Mouse (Mus musculus): Measurements from ENCODE around the gene Slc8a2. TPM values are rescaled to one million over a fixed set of nuclear protein-coding genes. Genes with fewer than 3 reads are reported as not detected.

The Slc8a2 gene
- polyA plus RNA-seq, 1 experiment: not detected

DNA sequence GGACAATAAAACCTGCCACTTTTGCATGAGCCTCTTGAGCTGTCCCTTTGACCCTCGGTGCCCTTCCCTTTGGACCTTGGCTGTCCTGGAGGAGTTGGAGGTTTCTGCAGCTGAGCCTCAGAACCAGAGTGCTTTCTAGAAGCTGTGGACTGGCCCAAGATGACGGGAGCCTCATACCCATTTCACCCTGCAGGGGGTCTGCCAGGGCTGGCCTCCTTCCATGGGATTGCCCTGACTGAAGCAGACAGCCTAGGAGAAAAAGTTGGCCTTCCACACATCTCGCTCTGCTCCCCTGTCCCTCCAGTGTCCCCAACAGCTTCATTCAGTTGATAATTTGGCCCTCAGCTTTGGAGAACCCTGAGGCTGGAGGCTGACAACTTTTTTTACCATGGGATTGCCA is 12.5 kb upstream of the Slc8a2 start:
- TF ChIP-seq GATA1 (IDR thresholded peaks at IDR 0.05; ENCODE audit: low read length) (no peak), TAL1 (IDR thresholded peaks at IDR 0.05; ENCODE audit: low read length) (no peak)
- Histone ChIP-seq H3K9me3 (ENCODE audit: control insufficient read depth, low read length) (no peaks in the 10 kb centered on the region), H3K4me3 (replicated peaks) (no peak overlapping the region), H3K27me3 (ENCODE audit: control insufficient read depth) (no peaks in the 10 kb centered on the region), H3K36me3 (ENCODE audit: control insufficient read depth) (peaks cover 66% of the 10 kb centered on the region), H3K4me1 (ENCODE audit: control insufficient read depth) (peaks cover 23% of the 10 kb centered on the region)

DNA sequence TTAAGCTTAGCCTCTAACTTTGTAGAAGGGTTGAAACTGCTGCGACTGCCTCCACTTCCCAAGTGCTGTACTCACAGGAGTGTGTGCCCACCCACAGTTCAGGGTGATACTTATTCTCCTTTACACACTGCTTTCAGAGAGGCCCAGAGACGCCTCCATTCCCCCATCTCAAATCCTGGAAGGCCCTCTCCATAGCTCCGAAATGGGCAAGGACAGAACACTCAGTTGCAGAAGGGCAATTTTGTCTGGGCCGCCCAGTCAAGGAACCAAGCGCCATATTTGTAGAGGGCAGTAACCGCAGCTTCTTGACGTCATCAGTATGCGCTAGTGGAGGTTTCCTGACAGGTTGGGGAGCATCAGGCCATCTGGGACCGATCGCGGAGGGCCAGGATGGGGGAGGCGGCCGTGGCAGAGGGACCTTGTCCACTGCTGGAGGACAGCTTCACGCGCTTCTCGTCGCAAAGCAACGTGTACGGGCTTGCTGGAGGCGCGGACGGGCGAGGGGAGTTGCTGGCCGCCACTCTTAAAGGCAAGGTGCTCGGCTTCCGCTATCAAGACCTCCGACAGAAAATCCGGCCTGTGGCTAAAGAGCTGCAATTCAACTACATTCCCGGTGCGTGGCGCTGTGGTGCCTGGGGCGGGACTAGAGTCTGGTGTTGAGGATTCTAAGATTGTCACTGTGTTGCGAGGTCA is 9.9 kb upstream of the Slc8a2 start, which contains the start of gene Kptn:
Gene Kptn (plus strand): TSS at position 327 of the 693 bp plus-strand sequence.
- H3K36me3 ChIP-seq (ENCODE audit: control insufficient read depth): peaks cover 40% of the 10 kb centered on the region
- no peaks in the 10 kb centered on the region for H3K27me3 ChIP-seq (ENCODE audit: control insufficient read depth)
- peaks cover 23% of the 10 kb centered on the region for H3K4me1 ChIP-seq (ENCODE audit: control insufficient read depth)
- TF ChIP-seq TAL1 (IDR thresholded peaks at IDR 0.05; ENCODE audit: low read length) (no peak), GATA1 (IDR thresholded peaks at IDR 0.05; ENCODE audit: low read length) (no peak)
- no peaks in the 10 kb centered on the region for H3K9me3 ChIP-seq (ENCODE audit: control insufficient read depth, low read length)
- H3K4me3 ChIP-seq (replicated peaks): peak within 1 kb of the TSS; percentile 78

DNA sequence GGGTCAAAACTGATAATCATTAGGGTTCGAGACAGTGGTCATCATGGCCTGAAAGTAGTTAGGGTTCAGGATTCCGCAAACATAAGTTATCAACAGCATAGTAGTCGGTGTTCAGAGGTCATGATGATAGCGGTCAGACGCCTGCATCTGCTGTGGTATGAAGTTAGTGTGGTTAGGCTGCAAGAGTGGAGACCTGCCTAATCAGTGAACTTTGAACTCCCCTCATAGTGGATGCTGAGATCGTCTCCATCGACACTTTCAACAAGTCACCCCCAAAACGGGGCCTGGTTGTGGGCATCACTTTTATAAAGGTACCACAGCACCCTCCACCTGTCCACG is 9.4 kb upstream of the Slc8a2 start:
- no peaks in the 10 kb centered on the region for H3K27me3 ChIP-seq (ENCODE audit: control insufficient read depth)
- peaks cover 23% of the 10 kb centered on the region for H3K4me1 ChIP-seq (ENCODE audit: control insufficient read depth)
- no peak for TF ChIP-seq GATA1 (IDR thresholded peaks at IDR 0.05; ENCODE audit: low read length)
- peak overlapping the region; percentile 78 for H3K4me3 ChIP-seq (replicated peaks)
- no peaks in the 10 kb centered on the region for H3K9me3 ChIP-seq (ENCODE audit: control insufficient read depth, low read length)
- peaks cover 37% of the 10 kb centered on the region for H3K36me3 ChIP-seq (ENCODE audit: control insufficient read depth)

DNA sequence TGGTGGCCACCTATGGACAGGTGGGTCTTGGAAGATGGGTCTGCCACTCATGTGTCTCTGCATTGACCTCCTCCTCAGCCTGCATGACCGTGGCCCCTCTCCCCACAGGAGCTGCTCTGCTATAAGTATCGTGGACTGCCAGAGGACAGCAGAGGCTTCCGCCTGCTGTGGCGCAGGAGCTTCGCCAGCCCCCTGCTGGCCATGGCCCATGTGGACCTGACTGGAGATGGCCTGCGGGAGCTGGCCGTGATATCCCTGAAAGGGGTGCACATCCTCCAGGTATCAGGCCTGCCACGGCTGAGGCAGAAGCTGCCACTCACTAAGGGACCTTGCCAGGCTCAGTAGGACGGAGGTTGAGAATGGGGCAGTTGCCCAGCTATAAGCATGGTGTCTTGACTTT is 3.8 kb upstream of the Slc8a2 start:
- peaks cover 5% of the 10 kb centered on the region for H3K4me1 ChIP-seq (ENCODE audit: control insufficient read depth)
- TF ChIP-seq GATA1 (IDR thresholded peaks at IDR 0.05; ENCODE audit: low read length) (no peak), TAL1 (IDR thresholded peaks at IDR 0.05; ENCODE audit: low read length) (no peak)
- H3K27me3 ChIP-seq (ENCODE audit: control insufficient read depth): peaks cover 15% of the 10 kb centered on the region

DNA sequence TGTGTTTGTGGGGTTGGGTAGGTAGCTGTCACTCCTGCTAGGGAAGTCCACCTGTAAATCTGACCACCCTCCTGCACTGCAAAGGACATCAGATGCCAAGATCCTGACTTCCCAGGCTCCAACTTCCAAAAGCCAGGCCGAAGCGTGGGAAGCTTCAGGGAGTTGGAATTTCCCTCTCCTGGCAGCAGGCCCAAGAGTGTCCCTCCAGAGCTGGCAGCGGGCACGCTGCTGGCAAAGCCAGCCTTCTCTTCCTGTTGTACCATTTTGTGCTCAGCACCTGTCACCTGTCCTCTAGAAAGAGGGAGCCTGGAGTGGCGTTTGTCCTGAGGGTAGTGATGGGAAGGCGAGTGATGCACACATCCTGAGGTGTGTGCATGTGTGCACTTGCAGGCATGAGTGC is 1.3 kb upstream of the Slc8a2 start:
- H3K36me3 ChIP-seq (ENCODE audit: control insufficient read depth): peaks cover 5% of the 10 kb centered on the region
- peaks cover 5% of the 10 kb centered on the region for H3K4me1 ChIP-seq (ENCODE audit: control insufficient read depth)
- peaks cover 39% of the 10 kb centered on the region for H3K27me3 ChIP-seq (ENCODE audit: control insufficient read depth)
- no peak for TF ChIP-seq GATA1 (IDR thresholded peaks at IDR 0.05; ENCODE audit: low read length)
- no peak for TF ChIP-seq TAL1 (IDR thresholded peaks at IDR 0.05; ENCODE audit: low read length)
- H3K4me3 ChIP-seq (replicated peaks): no peak overlapping the region
- H3K9me3 ChIP-seq (ENCODE audit: control insufficient read depth, low read length): no peaks in the 10 kb centered on the region

More for the DNA sequence above, 3.8 kb upstream of the Slc8a2 start:
- peaks cover 5% of the 10 kb centered on the region for H3K36me3 ChIP-seq (ENCODE audit: control insufficient read depth)
- no peaks in the 10 kb centered on the region for H3K9me3 ChIP-seq (ENCODE audit: control insufficient read depth, low read length)
- no peak overlapping the region for H3K4me3 ChIP-seq (replicated peaks)

DNA sequence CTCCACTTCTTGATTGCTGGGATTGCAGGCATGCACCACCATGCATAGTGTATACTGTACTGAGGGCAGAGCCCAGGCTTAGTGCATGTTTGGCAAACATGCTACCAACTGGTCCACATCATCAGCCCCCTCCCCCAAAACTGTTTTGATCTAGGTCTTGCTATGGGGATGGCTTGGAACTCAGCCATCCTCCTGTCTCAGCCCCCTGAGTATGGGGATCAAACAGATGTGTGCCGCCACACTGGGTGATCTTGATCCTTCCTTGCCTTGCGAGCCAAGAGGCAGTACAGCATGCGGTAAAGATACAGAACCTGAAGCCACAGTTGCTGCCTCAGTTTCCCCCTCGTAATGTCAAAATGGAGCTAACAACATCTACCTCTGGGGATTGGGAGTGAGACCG is 727 bp upstream of the Slc8a2 start:
- peaks cover 5% of the 10 kb centered on the region for H3K36me3 ChIP-seq (ENCODE audit: control insufficient read depth)
- H3K4me3 ChIP-seq (replicated peaks): no peak overlapping the region
- H3K9me3 ChIP-seq (ENCODE audit: control insufficient read depth, low read length): no peaks in the 10 kb centered on the region
- peaks cover 5% of the 10 kb centered on the region for H3K4me1 ChIP-seq (ENCODE audit: control insufficient read depth)
- no peak for TF ChIP-seq GATA1 (IDR thresholded peaks at IDR 0.05; ENCODE audit: low read length)
- TF ChIP-seq TAL1 (IDR thresholded peaks at IDR 0.05; ENCODE audit: low read length): no peak
- peaks cover 41% of the 10 kb centered on the region for H3K27me3 ChIP-seq (ENCODE audit: control insufficient read depth)

DNA sequence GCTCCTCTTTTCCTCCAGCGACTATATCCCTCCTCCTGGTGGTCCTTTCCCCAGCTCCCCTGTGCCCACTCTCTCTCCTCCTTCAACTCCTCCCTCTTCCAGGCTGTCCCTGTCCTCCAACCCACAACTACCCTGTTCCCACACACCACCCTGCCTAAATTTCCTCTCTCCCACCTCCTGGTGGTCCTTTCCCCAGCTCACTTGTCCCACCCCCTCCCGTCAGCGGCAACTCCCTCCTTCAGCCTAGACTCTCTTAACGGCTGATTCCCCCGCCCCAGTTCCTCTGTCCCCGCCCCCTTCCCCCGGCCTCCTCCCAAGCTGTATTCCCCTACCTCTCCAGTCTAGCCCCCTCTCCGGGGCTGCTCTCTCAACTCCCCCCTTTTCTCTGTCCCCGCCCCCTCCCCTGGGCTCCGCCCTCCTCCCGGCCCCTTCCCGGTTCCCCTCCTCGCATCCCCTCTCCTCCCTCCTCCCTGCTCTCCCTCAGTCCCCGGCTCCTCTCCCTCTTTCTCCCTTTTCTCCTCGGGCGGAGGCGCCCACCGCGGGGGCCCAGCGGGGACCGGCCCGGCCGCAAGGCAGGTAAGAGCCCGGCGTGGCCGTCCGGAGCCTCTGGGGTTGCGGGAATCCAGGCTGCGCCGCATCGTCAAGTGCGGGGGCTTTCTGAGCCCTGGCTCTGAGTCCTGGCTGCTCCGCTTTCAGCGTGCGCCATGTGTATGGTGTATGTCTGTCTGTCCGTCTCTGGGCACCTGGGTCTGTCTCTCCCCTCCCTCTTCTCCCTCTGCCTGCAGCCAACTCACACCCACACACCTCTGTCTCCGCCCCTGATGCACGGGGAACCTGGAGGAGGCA is 443 bp downstream of the Slc8a2 start:
- peaks cover 5% of the 10 kb centered on the region for H3K36me3 ChIP-seq (ENCODE audit: control insufficient read depth)
- H3K4me3 ChIP-seq (replicated peaks): no peak overlapping the region
- no peak for TF ChIP-seq TAL1 (IDR thresholded peaks at IDR 0.05; ENCODE audit: low read length)
- TF ChIP-seq GATA1 (IDR thresholded peaks at IDR 0.05; ENCODE audit: low read length): no peak
- H3K9me3 ChIP-seq (ENCODE audit: control insufficient read depth, low read length): no peaks in the 10 kb centered on the region
- H3K4me1 ChIP-seq (ENCODE audit: control insufficient read depth): peaks cover 5% of the 10 kb centered on the region
- peaks cover 41% of the 10 kb centered on the region for H3K27me3 ChIP-seq (ENCODE audit: control insufficient read depth)

- Histone ChIP-seq H3K9me3 (ENCODE audit: control insufficient read depth, low read length) (no peaks in the 10 kb centered on the region), H3K36me3 (ENCODE audit: control insufficient read depth) (no peaks in the 10 kb centered on the region), H3K4me3 (replicated peaks) (no peak overlapping the region), H3K4me1 (ENCODE audit: control insufficient read depth) (peaks cover 5% of the 10 kb centered on the region), H3K27me3 (ENCODE audit: control insufficient read depth) (peaks cover 41% of the 10 kb centered on the region)
- TF ChIP-seq TAL1 (IDR thresholded peaks at IDR 0.05; ENCODE audit: low read length): no peak
Measured at GRCm38 (mm10) chr7:16130956-16131634, 1.5 kb downstream of the Slc8a2 start.

- H3K4me1 ChIP-seq (ENCODE audit: control insufficient read depth): peaks cover 5% of the 10 kb centered on the region
- no peak overlapping the region for H3K4me3 ChIP-seq (replicated peaks)
- H3K27me3 ChIP-seq (ENCODE audit: control insufficient read depth): peaks cover 41% of the 10 kb centered on the region
- H3K9me3 ChIP-seq (ENCODE audit: control insufficient read depth, low read length): no peaks in the 10 kb centered on the region
- no peaks in the 10 kb centered on the region for H3K36me3 ChIP-seq (ENCODE audit: control insufficient read depth)
- TF ChIP-seq GATA1 (IDR thresholded peaks at IDR 0.05; ENCODE audit: low read length) (no peak), TAL1 (IDR thresholded peaks at IDR 0.05; ENCODE audit: low read length) (no peak)
Measured at GRCm38 (mm10) chr7:16132161-16132581, 2.5 kb downstream of the Slc8a2 start.
